Mouse (Mus musculus) liver, adult 2 months (tissue): ENCODE results near the gene Cct4. TPM values are rescaled to one million over a fixed set of nuclear protein-coding genes. Genes with fewer than 3 reads are reported as not detected.

Experiments
- DNase-seq: peaks from one replicate; pipeline ENCODE4 v3.0.0-alpha.2; 2011; ENCODE audit warnings: low read depth, low spot score; ENCODE audit errors: extremely low read depth
- H3K27ac ChIP-seq: fragments of 200-500 bp; replicated peaks from 2 replicates; pipeline ENCODE4 v1.5.1; 2012; ENCODE audit warnings: low read depth, mild to moderate bottlenecking, control low read depth, inconsistent platforms, low read length; ENCODE audit not compliant: insufficient read depth
- H3K27me3 ChIP-seq: fragments of 200-500 bp; 2 replicates; pipeline ENCODE4 v1.6.1; 2012; ENCODE audit warnings: mild to moderate bottlenecking, moderate library complexity, low read length, inconsistent platforms; ENCODE audit not compliant: control insufficient read depth, insufficient read depth
- H3K36me3 ChIP-seq: fragments of 200-500 bp; 2 replicates; pipeline ENCODE4 v1.6.1; 2012; ENCODE audit warnings: low read length, inconsistent platforms; ENCODE audit not compliant: control insufficient read depth, insufficient read depth
- H3K4me1 ChIP-seq: fragments of 200-500 bp; 2 replicates; pipeline ENCODE4 v1.6.1; 2011; ENCODE audit warnings: low read length; ENCODE audit not compliant: control insufficient read depth, insufficient read depth
- H3K4me3 ChIP-seq: fragments of 200-500 bp; 2 replicates; pipeline ENCODE4 v1.5.1; 2011; ENCODE audit warnings: low read depth, mild to moderate bottlenecking, control low read depth, low read length, moderate library complexity; ENCODE audit not compliant: insufficient read depth
- H3K79me2 ChIP-seq: fragments of 200-500 bp; 2 replicates; pipeline ENCODE4 v1.6.1; 2012; ENCODE audit warnings: inconsistent platforms, mild to moderate bottlenecking, low read length, moderate library complexity; ENCODE audit not compliant: control insufficient read depth, insufficient read depth
- H3K9ac ChIP-seq: fragments of 200-500 bp; 2 replicates; pipeline ENCODE4 v1.6.1; 2012; ENCODE audit warnings: low read depth, mild to moderate bottlenecking, control low read depth, inconsistent platforms, low read length
- CTCF ChIP-seq: fragments of 200-500 bp; IDR thresholded peaks from 2 replicates; pipeline ENCODE4 v1.5.1; 2011; ENCODE audit warnings: low read depth, low read length, control low read depth
- POLR2A ChIP-seq: fragments of 200-500 bp; IDR thresholded peaks from 2 replicates; pipeline ENCODE4 v1.6.1; 2011; ENCODE audit warnings: low read length, control low read depth; ENCODE audit not compliant: insufficient read depth; ENCODE audit errors: extremely low read depth
- WGBS: fragments of 180-500 bp; shearing (Covaris S2); methylation state at CpG from one replicate; pipeline ENCODE4 v1.1.7; 2018; 5-methylcytosine and 5-hydroxymethylcytosine counted together
- polyA plus RNA-seq: library from polyadenylated mRNA; depleted of rRNA; stranded (reverse); fragments of >200 nt; gene quantifications from 2 replicates; pipeline ENCODE4 v1.2.3, GENCODE M21; 2012
- total RNA-seq: library from RNA; depleted of rRNA; stranded (reverse); fragments of >200 nt; gene quantifications from 2 replicates; pipeline ENCODE4 v1.2.3, GENCODE M21; 2014

The Cct4 gene
- total and polyA plus RNA-seq, 2 experiments = 86.8 to 89.2 TPM

GRCm38 (mm10) chr11:22971835-22972709 lies 18.2 kb upstream of the Cct4 start, which contains the start of gene Zrsr1:
TSS of gene Zrsr1 (plus strand) at chr11:22972005.
- TF ChIP-seq POLR2A (peak; percentile 72; the same call in 1 of the 2 replicates), CTCF (no peak)
- Histone ChIP-seq H3K27me3 (no peaks in the 10 kb centered on the region), H3K9ac (peak within 1 kb of the TSS; percentile 88), H3K27ac (peak within 1 kb of the TSS; percentile 69), H3K79me2 (peaks cover 27% of the 10 kb centered on the region; the same call in 1 of the 2 replicates), H3K4me1 (peaks cover 8% of the 10 kb centered on the region; the same call in 1 of the 2 replicates), H3K4me3 (peak within 1 kb of the TSS; percentile 96), H3K36me3 (peaks cover 12% of the 10 kb centered on the region)
- 49% methylated on average over 56 of the region's 56 CpGs for WGBS
- DNase-seq = peak; percentile 86

DNA sequence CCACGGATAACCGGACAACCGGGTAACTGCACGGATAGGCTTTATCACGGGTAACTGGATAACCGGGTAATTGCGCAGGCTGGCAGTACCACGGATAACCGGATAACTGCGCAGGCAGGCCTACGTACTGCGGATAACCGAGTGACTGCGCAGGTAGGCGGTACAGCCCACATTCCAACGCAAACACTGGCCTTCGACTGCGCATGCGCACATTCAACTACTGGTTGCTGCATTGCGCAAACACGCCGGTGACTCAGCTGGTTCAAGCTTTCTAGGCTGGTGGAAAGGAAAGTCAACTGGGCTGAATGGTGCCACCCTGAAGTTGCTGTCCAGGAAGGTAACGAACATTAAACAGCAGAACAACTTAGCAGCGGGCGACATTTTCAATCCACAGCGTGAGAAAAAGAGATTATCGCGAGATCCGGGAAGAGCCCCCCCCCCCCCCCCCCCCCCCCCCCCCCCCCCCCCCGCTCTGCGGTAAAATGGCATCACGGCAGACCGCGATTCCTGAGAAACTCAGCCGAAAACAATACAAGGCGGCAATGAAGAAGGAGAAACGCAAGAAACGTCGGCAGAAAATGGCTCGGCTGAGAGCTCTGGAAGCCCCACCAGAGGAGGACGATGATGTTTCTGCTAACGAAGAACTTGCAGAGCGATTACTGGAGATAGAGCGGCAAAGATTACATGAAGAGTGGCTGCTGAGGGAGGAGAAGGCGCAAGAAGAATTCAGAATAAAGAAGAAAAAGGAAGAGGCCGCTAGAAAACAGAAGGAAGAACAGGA lies 17.4 kb upstream of the Cct4 start:
- peak overlapping the region; percentile 88 for H3K9ac ChIP-seq
- WGBS = 47% methylated on average over 45 of the region's 46 CpGs
- H3K79me2 ChIP-seq = peaks cover 27% of the 10 kb centered on the region; the same call in 1 of the 2 replicates
- DNase-seq = peak; percentile 83
- peak overlapping the region; percentile 69 for H3K27ac ChIP-seq
- H3K27me3 ChIP-seq = no peaks in the 10 kb centered on the region
- peak; percentile 51; the same call in 1 of the 2 replicates for TF ChIP-seq POLR2A
- TF ChIP-seq CTCF = no peak
- H3K36me3 ChIP-seq = peaks cover 15% of the 10 kb centered on the region
- H3K4me3 ChIP-seq = peak overlapping the region; percentile 96
- H3K4me1 ChIP-seq = peaks cover 8% of the 10 kb centered on the region; the same call in 1 of the 2 replicates

DNA sequence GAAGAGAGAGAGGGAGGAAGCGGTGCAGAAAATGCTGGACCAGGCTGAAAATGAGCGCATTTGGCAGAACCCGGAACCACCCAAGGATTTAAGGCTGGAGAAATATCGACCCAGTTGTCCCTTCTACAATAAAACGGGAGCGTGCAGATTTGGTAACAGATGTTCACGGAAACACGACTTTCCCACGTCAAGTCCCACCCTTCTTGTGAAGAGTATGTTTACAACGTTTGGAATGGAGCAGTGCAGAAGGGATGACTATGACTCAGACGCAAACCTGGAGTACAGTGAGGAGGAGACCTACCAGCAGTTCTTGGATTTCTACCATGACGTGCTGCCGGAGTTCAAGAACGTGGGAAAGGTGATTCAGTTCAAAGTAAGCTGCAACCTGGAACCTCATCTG lies 16.7 kb upstream of the Cct4 start:
- peaks cover 28% of the 10 kb centered on the region; the same call in 1 of the 2 replicates for H3K79me2 ChIP-seq
- DNase-seq = peak; percentile 48
- H3K4me3 ChIP-seq = peak overlapping the region; percentile 61
- H3K27ac ChIP-seq = peak overlapping the region; percentile 45
- H3K36me3 ChIP-seq = peaks cover 15% of the 10 kb centered on the region
- peaks cover 8% of the 10 kb centered on the region; the same call in 1 of the 2 replicates for H3K4me1 ChIP-seq
- H3K27me3 ChIP-seq = no peaks in the 10 kb centered on the region
- TF ChIP-seq CTCF = no peak
- 53% methylated on average over 14 of the region's 14 CpGs for WGBS
- H3K9ac ChIP-seq = peak overlapping the region; percentile 64

DNA sequence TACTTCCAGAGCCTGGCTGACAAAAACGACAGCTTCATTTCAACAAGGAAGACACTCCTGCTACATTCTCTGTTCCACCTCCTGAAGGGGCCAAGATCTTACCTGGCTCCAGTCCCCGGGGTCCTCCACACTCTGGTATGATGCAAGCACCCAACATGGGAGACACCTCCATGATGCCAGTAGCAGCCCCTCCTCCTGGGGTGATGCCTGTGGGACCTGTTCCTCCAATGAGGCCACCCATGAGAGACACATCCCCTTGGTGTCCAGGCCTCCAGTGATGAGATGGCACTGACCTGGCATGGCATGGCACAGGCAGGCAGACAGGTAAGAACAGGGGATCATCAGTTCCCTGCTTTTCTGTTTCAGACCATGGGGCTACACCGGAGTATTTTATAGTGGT lies 12.1 kb upstream of the Cct4 start:
- no peak for TF ChIP-seq POLR2A
- TF ChIP-seq CTCF = no peak
- Histone ChIP-seq H3K4me1 (peaks cover 19% of the 10 kb centered on the region), H3K9ac (no peak overlapping the region), H3K27ac (no peak overlapping the region), H3K36me3 (peaks cover 15% of the 10 kb centered on the region), H3K27me3 (no peaks in the 10 kb centered on the region), H3K4me3 (no peak overlapping the region), H3K79me2 (peaks cover 25% of the 10 kb centered on the region; the same call in 1 of the 2 replicates)
- 78% methylated on average over 3 of the region's 3 CpGs for WGBS
- DNase-seq = no peak

GRCm38 (mm10) chr11:22978711-22979110 lies 11.6 kb upstream of the Cct4 start:
- peaks cover 23% of the 10 kb centered on the region; the same call in 1 of the 2 replicates for H3K79me2 ChIP-seq
- no peak for DNase-seq
- no peaks in the 10 kb centered on the region for H3K27me3 ChIP-seq
- peaks cover 19% of the 10 kb centered on the region for H3K4me1 ChIP-seq
- WGBS = 58% methylated on average over 1 of the region's 1 CpGs
- peaks cover 15% of the 10 kb centered on the region for H3K36me3 ChIP-seq
- TF ChIP-seq POLR2A = no peak
- no peak for TF ChIP-seq CTCF
- no peak overlapping the region for H3K4me3 ChIP-seq
- no peak overlapping the region for H3K9ac ChIP-seq
- no peak overlapping the region for H3K27ac ChIP-seq
